Mouse (Mus musculus): ENCODE data around the gene Trappc3. TPM values are rescaled to one million over a fixed set of nuclear protein-coding genes. Genes with fewer than 3 reads are reported as not detected.

Trappc3 gene
- total and polyA plus RNA-seq, 3 experiments = 36.2 to 98.3 (median 61.2) TPM

DNA sequence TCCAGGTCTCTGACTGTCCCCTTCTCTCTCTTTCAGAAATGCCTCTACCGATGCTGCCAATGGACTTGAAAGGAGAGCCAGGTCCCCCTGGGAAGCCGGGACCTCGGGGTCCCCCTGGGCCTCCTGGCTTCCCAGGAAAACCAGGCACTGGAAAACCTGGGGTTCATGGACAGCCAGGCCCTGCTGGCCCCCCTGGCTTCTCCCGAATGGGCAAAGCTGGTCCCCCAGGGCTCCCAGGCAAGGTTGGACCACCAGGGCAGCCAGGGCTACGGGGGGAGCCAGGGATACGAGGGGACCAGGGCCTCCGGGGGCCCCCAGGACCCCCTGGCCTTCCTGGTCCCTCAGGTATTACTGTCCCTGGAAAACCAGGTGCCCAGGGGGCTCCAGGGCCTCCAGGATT lies 48.2 kb downstream of the Trappc3 start:
- no peak overlapping the region for H3K4me3 ChIP-seq (ENCODE audit: low read depth, low read length)
- peaks cover 5% of the 10 kb centered on the region for H3K9me3 ChIP-seq (replicated peaks)
- ATAC-seq (ENCODE audit: extremely low read depth, insufficient number of reproducible peaks, low FRiP score, poor library complexity, severe bottlenecking) (no peak), DNase-seq (ENCODE audit: low spot score) (no peak)
- peaks cover 18% of the 10 kb centered on the region for H3K36me3 ChIP-seq (replicated peaks)
- H3K27me3 ChIP-seq (ENCODE audit: insufficient read depth, low read length) = peaks cover 17% of the 10 kb centered on the region
- TF ChIP-seq CTCF (IDR thresholded peaks at IDR 0.05; ENCODE audit: low read depth, low read length) (no peak), POLR2AphosphoS5 (IDR thresholded peaks at IDR 0.05; ENCODE audit: insufficient replicate concordance, low read depth, low read length) (no peak), GATA1 (IDR thresholded peaks at IDR 0.05; ENCODE audit: borderline replicate concordance, low read length) (no peak), TAL1 (conservative IDR thresholded peaks at IDR 0.05; ENCODE audit: low read depth, low read length) (no peak), GATA2 (IDR thresholded peaks at IDR 0.05; ENCODE audit: borderline replicate concordance, low read depth, low read length) (no peak)
- peaks cover 4% of the 10 kb centered on the region; the same call in 1 of the 2 replicates for H3K4me1 ChIP-seq (ENCODE audit: insufficient read depth, low read depth, low read length)

DNA sequence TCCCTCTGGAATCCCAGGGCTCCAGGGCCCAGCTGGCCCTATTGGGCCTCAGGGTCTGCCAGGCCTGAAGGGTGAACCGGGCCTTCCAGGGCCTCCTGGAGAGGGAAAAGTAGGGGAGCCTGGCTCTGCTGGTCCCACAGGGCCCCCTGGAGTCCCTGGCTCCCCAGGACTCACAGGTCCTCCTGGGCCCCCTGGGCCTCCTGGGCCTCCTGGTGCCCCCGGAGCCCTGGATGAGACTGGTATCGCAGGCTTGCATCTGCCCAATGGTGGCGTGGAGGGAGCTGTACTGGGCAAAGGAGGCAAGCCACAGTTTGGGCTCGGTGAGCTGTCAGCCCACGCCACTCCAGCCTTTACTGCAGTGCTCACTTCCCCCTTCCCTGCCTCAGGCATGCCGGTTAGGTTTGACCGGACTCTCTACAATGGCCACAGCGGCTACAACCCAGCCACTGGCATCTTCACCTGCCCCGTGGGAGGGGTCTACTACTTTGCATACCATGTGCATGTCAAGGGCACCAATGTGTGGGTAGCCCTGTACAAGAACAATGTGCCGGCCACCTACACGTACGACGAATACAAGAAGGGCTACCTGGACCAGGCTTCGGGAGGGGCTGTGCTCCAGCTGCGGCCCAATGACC lies 49.6 kb downstream of the Trappc3 start:
- Histone ChIP-seq H3K9me3 (replicated peaks) (no peaks in the 10 kb centered on the region), H3K4me1 (ENCODE audit: insufficient read depth, low read depth, low read length) (peaks cover 7% of the 10 kb centered on the region; the same call in 1 of the 2 replicates), H3K27me3 (ENCODE audit: insufficient read depth, low read length) (peaks cover 10% of the 10 kb centered on the region), H3K4me3 (ENCODE audit: low read depth, low read length) (no peak overlapping the region), H3K36me3 (replicated peaks) (peaks cover 32% of the 10 kb centered on the region)
- no peak for DNase-seq (ENCODE audit: low spot score)
- no peak for ATAC-seq (ENCODE audit: extremely low read depth, insufficient number of reproducible peaks, low FRiP score, poor library complexity, severe bottlenecking)
- no peak for TF ChIP-seq TAL1 (conservative IDR thresholded peaks at IDR 0.05; ENCODE audit: low read depth, low read length)
- TF ChIP-seq GATA1 (IDR thresholded peaks at IDR 0.05; ENCODE audit: borderline replicate concordance, low read length) = no peak
- no peak for TF ChIP-seq CTCF (IDR thresholded peaks at IDR 0.05; ENCODE audit: low read depth, low read length)
- TF ChIP-seq POLR2AphosphoS5 (IDR thresholded peaks at IDR 0.05; ENCODE audit: insufficient replicate concordance, low read depth, low read length) = no peak
- no peak for TF ChIP-seq GATA2 (IDR thresholded peaks at IDR 0.05; ENCODE audit: borderline replicate concordance, low read depth, low read length)

DNA sequence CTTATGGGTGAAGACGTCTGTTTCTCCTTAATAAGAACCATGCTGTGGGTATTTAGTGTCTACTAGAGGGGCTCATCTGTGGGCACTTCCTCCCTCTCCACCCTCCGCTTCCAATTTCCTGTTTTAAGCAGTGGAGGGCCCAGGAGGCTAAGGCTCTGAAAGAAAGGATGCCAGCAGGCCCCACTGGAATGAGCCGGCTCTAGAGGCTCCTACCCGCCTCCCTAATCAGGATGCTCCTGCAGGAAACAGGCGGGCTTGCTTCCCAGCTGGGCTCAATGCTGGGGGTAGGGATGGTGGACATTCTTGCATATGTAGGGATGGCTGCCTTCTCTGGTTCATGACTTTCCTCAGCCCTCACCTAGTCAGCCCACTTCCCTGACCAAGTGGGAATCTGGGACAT lies 51.1 kb downstream of the Trappc3 start:
- TF ChIP-seq GATA1 (IDR thresholded peaks at IDR 0.05; ENCODE audit: borderline replicate concordance, low read length) (no peak), GATA2 (IDR thresholded peaks at IDR 0.05; ENCODE audit: borderline replicate concordance, low read depth, low read length) (no peak), CTCF (IDR thresholded peaks at IDR 0.05; ENCODE audit: low read depth, low read length) (no peak), POLR2AphosphoS5 (IDR thresholded peaks at IDR 0.05; ENCODE audit: insufficient replicate concordance, low read depth, low read length) (no peak)
- Histone ChIP-seq H3K9me3 (replicated peaks) (no peaks in the 10 kb centered on the region), H3K27me3 (ENCODE audit: insufficient read depth, low read length) (peaks cover 5% of the 10 kb centered on the region), H3K36me3 (replicated peaks) (peaks cover 47% of the 10 kb centered on the region), H3K4me1 (ENCODE audit: insufficient read depth, low read depth, low read length) (peaks cover 13% of the 10 kb centered on the region), H3K4me3 (ENCODE audit: low read depth, low read length) (no peak overlapping the region)
- no peak for ATAC-seq (ENCODE audit: extremely low read depth, insufficient number of reproducible peaks, low FRiP score, poor library complexity, severe bottlenecking)
- no peak for DNase-seq (ENCODE audit: low spot score)

DNA sequence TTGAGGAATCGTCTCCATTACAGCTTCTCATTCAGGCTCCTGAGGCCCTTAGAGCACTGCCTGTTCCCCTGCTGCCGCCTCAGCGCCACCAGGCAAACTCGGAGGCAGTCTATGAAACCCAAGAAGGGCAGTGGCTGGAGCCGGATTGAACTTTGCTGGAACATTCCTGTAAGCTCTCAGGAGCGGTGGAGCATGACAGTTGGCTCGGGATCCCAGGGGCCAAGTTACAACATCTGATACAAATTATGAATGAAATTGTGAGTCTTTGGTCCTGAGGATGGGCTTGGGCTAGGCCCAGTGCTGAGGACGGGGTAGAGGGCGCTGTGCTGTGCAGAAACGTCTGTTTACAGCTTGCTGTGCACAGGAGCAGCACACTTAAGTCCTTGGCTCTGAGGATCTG lies 52.3 kb downstream of the Trappc3 start:
- H3K4me1 ChIP-seq (ENCODE audit: insufficient read depth, low read depth, low read length) = peaks cover 17% of the 10 kb centered on the region
- no peaks in the 10 kb centered on the region for H3K9me3 ChIP-seq (replicated peaks)
- DNase-seq (ENCODE audit: low spot score) (no peak), ATAC-seq (ENCODE audit: extremely low read depth, insufficient number of reproducible peaks, low FRiP score, poor library complexity, severe bottlenecking) (no peak)
- peaks cover 59% of the 10 kb centered on the region for H3K36me3 ChIP-seq (replicated peaks)
- no peak overlapping the region for H3K4me3 ChIP-seq (ENCODE audit: low read depth, low read length)
- peaks cover 2% of the 10 kb centered on the region; the same call in 1 of the 2 replicates for H3K27me3 ChIP-seq (ENCODE audit: insufficient read depth, low read length)
- no peak for TF ChIP-seq GATA1 (IDR thresholded peaks at IDR 0.05; ENCODE audit: borderline replicate concordance, low read length)
- no peak for TF ChIP-seq POLR2AphosphoS5 (IDR thresholded peaks at IDR 0.05; ENCODE audit: insufficient replicate concordance, low read depth, low read length)
- no peak for TF ChIP-seq CTCF (IDR thresholded peaks at IDR 0.05; ENCODE audit: low read depth, low read length)
- no peak for TF ChIP-seq TAL1 (conservative IDR thresholded peaks at IDR 0.05; ENCODE audit: low read depth, low read length)

DNA sequence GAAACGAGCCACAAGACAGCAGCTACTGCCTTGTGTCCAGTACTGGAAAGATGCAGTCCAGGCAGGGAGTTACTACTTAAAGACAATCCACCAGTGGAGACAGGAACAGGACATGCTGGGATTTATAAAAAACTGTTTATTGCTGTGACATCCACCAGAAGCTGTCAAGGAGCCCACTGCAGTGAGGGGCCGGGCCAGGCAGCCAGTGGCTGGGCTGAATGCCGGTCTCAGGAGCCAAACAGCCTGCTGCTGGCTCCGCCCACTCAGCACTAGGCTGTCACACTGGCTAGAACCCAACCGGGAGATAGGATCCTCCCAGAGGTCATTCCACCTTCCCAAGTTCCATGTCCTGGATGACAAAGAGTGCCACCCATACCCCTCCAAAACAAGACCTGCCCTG lies 53.8 kb downstream of the Trappc3 start:
- no peaks in the 10 kb centered on the region for H3K27me3 ChIP-seq (ENCODE audit: insufficient read depth, low read length)
- DNase-seq (ENCODE audit: low spot score) (no peak), ATAC-seq (ENCODE audit: extremely low read depth, insufficient number of reproducible peaks, low FRiP score, poor library complexity, severe bottlenecking) (no peak)
- peaks cover 27% of the 10 kb centered on the region for H3K4me1 ChIP-seq (ENCODE audit: insufficient read depth, low read depth, low read length)
- H3K36me3 ChIP-seq (replicated peaks) = peaks cover 66% of the 10 kb centered on the region
- H3K4me3 ChIP-seq (ENCODE audit: low read depth, low read length) = no peak overlapping the region
- H3K9me3 ChIP-seq (replicated peaks) = no peaks in the 10 kb centered on the region
- TF ChIP-seq GATA2 (IDR thresholded peaks at IDR 0.05; ENCODE audit: borderline replicate concordance, low read depth, low read length) (no peak), CTCF (IDR thresholded peaks at IDR 0.05; ENCODE audit: low read depth, low read length) (no peak), TAL1 (conservative IDR thresholded peaks at IDR 0.05; ENCODE audit: low read depth, low read length) (no peak), POLR2AphosphoS5 (IDR thresholded peaks at IDR 0.05; ENCODE audit: insufficient replicate concordance, low read depth, low read length) (no peak), GATA1 (IDR thresholded peaks at IDR 0.05; ENCODE audit: borderline replicate concordance, low read length) (no peak)

DNA sequence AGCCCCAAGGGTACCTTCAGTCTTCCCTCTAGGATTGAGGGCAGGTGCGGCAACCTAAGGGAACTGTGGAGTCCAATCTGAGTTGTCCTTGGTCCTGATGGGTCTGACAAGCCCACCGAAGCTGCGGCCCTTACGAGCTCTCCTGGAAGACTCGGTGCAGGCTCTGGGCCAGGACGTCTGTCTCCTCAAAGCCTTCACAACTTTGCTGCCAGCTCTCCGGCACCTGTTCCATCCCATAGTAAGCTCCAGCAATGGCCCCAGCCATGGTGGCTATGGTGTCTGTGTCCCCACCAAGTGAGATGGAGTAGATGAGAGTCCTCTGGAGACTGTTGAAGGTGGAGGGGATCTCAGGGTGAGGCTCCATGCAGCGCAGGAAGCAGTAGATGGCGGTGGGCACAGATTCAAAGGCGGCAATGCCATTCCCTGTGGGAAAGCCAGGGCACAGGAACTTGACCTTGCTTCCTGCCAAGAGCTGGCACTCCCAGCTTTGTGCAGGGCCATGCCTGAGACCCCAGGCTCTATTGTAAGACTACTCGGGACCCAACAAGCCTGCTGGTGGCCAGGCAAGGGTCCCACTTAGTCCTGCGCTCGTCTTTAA lies 54.4 kb downstream of the Trappc3 start:
- H3K9me3 ChIP-seq (replicated peaks) = no peaks in the 10 kb centered on the region
- DNase-seq (ENCODE audit: low spot score) = no peak
- H3K36me3 ChIP-seq (replicated peaks) = peaks cover 66% of the 10 kb centered on the region
- no peaks in the 10 kb centered on the region for H3K27me3 ChIP-seq (ENCODE audit: insufficient read depth, low read length)
- ATAC-seq (ENCODE audit: extremely low read depth, insufficient number of reproducible peaks, low FRiP score, poor library complexity, severe bottlenecking) = no peak
- H3K4me3 ChIP-seq (ENCODE audit: low read depth, low read length) = no peak overlapping the region
- no peak for TF ChIP-seq POLR2AphosphoS5 (IDR thresholded peaks at IDR 0.05; ENCODE audit: insufficient replicate concordance, low read depth, low read length)
- TF ChIP-seq GATA1 (IDR thresholded peaks at IDR 0.05; ENCODE audit: borderline replicate concordance, low read length) = no peak
- H3K4me1 ChIP-seq (ENCODE audit: insufficient read depth, low read depth, low read length) = peaks cover 29% of the 10 kb centered on the region

All from G1E (cell line).